Mouse (Mus musculus) C3H10T1/2 (cell line): Measurements from ENCODE around the gene Slc6a20a. TPM values are rescaled to one million over a fixed set of nuclear protein-coding genes. Genes with fewer than 3 reads are reported as not detected.

Source experiments
- polyA plus RNA-seq, 2 experiments: library from polyadenylated mRNA; unstranded; fragments of >200 nt; fragmentation: generic; extraction: Trizol; gene quantifications; one replicate each; pipeline ENCODE4 v1.2.1; 2012; ENCODE audit warnings: missing spikeins in 2 of 2

The Slc6a20a gene
- not detected for polyA plus RNA-seq

GRCm38 (mm10) chr9:123678327-123679105 lies at the start of gene Slc6a20a, which contains the start of gene Ccr9:
Gene Slc6a20a, minus strand, starts transcription at chr9:123678885.
Gene Ccr9, plus strand, starts transcription at chr9:123678439.

GRCm38 (mm10) chr9:123717186-123718008 lies 38.7 kb upstream of the Slc6a20a start, which contains the start of gene Lztfl1:
Gene Lztfl1, minus strand, starts transcription at chr9:123717697.

GRCm38 (mm10) chr9:123632281-123632680 lies 46.4 kb downstream of the Slc6a20a start, which contains the start of gene Slc6a20b:
Gene Slc6a20b, minus strand, starts transcription at chr9:123632565.

Other genes starting within 250 kb of the Slc6a20a start
- 10 to 100 TPM in 1 of 2 experiments, 1 to 10 TPM in 1; 7.7 to 21.0 TPM for gene Limd1, start 200.2 kb downstream of the Slc6a20a start, polyA plus RNA-seq
- 1 to 10 TPM in 1 of 2 experiments, under 1 TPM in 1; 0.46 to 5.9 TPM for gene Sacm1l, start 149.1 kb downstream of the Slc6a20a start, polyA plus RNA-seq
- gene Slc6a20b, start 46.3 kb downstream of the Slc6a20a start, polyA plus RNA-seq, result under 1 TPM; 0.01 to 0.07 TPM
- under 1 TPM in 1 of 2 experiments, not detected in 1; 0.02 TPM for gene Ccr9, start 446 bp downstream of the Slc6a20a start, polyA plus RNA-seq
- 1 to 10 TPM in 1 of 2 experiments, under 1 TPM in 1; 0.21 to 4.5 TPM for gene Lztfl1, start 38.8 kb upstream of the Slc6a20a start, polyA plus RNA-seq
- gene Cxcr6, start 127.6 kb upstream of the Slc6a20a start, polyA plus RNA-seq, result under 1 TPM; 0.04 to 0.05 TPM
- 1 to 10 TPM in 1 of 2 experiments, under 1 TPM in 1; 0.27 to 4.4 TPM for gene Fyco1, start 173.0 kb upstream of the Slc6a20a start, polyA plus RNA-seq
- gene Xcr1, start 183.1 kb upstream of the Slc6a20a start, polyA plus RNA-seq, result under 1 TPM in 1 of 2 experiments, not detected in 1; 0.02 TPM